Mouse (Mus musculus) spleen, adult 2 months (tissue): Measurements from ENCODE around the gene Plekhd1.

Experiments
- CTCF ChIP-seq: fragments of 200-500 bp; IDR thresholded peaks from 2 replicates; pipeline ENCODE4 v1.5.1; 2011; ENCODE audit warnings: mild to moderate bottlenecking, inconsistent platforms; ENCODE audit not compliant: insufficient read depth, insufficient read length, insufficient replicate concordance; ENCODE audit errors: extremely low read depth
- POLR2A ChIP-seq: fragments of 200-500 bp; IDR thresholded peaks from 2 replicates; pipeline ENCODE4 v1.6.1; 2011; ENCODE audit warnings: low read depth, low read length, inconsistent platforms

GRCm38 (mm10) chr12:80758559-80759386 lies 66.4 kb downstream of the Plekhd1 start:
- TF ChIP-seq CTCF (no peak), POLR2A (no peak)
